Mouse (Mus musculus): ENCODE results near the gene Phf24.

DNA sequence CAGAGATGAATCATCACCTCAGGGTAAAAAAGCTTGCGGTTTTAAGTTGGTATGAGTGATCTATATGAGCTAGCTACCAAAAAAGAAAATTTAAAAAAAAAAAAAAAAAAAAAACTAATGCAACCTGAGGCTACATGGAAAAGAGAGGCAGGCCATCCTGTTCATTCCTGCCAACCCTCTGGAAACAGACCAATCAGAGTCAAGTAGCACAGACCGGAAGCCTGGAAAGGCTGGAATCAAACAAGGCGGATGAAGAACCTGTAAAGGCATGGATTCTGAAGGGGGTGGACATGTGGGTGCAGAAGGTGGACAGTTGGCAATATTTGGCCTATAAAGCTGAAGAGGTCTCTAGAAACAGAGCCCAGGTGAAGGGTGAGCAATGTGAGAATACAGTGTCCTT is 29.0 kb downstream of the Phf24 start:
- TF ChIP-seq MAFK (IDR thresholded peaks at IDR 0.05; ENCODE audit: borderline replicate concordance, low read depth, low read length) (no peak), MAX (IDR thresholded peaks at IDR 0.05; ENCODE audit: low read length) (no peak), POLR2AphosphoS2 (IDR thresholded peaks at IDR 0.05; ENCODE audit: low read length) (no peak), MYC (IDR thresholded peaks at IDR 0.05; ENCODE audit: low read depth, low read length) (no peak), CTCF (IDR thresholded peaks at IDR 0.05 in 2 of 3, conservative IDR thresholded peaks at IDR 0.05 in 1 of 3; ENCODE audit: control insufficient read depth in 1 of 3, insufficient read depth in 1 of 3, low read depth in 2 of 3, low read length in 3 of 3, poor library complexity in 1 of 3, severe bottlenecking in 1 of 3) (no peak), RAD21 (IDR thresholded peaks at IDR 0.05; ENCODE audit: low read depth, low read length) (no peak)

All from MEL (cell line).